Mouse (Mus musculus) heart, adult 11 months (tissue): Measurements from ENCODE around the gene Mthfd2l.

Experiments used
- DNase-seq: peaks from one replicate; pipeline ENCODE4 v3.0.0; 2022

The Mthfd2l gene

GRCm38 (mm10) chr5:90930971-90931851 lies at the start of gene Mthfd2l:
Gene Mthfd2l, plus strand, starts transcription at chr5:90931117.
- peak; percentile 99 for DNase-seq

GRCm38 (mm10) chr5:90881682-90882081 lies 49.2 kb upstream of the Mthfd2l start:
- DNase-seq, result no peak

GRCm38 (mm10) chr5:90882146-90882545 lies 48.8 kb upstream of the Mthfd2l start:
- no peak for DNase-seq

- no peak for DNase-seq
Measured at GRCm38 (mm10) chr5:90884628-90885242, 46.2 kb upstream of the Mthfd2l start.

GRCm38 (mm10) chr5:90888661-90889060 lies 42.3 kb upstream of the Mthfd2l start:
- no peak for DNase-seq

- DNase-seq, result peak; percentile 99
Measured at GRCm38 (mm10) chr5:90890519-90891463, 40.1 kb upstream of the Mthfd2l start, which contains the start of gene Cxcl1. Gene Cxcl1, plus strand, starts transcription at chr5:90891241.

GRCm38 (mm10) chr5:90891464-90891813 lies 39.5 kb upstream of the Mthfd2l start:
- no peak for DNase-seq

- peak; percentile 93 for DNase-seq
Measured at GRCm38 (mm10) chr5:90894231-90894630, 36.7 kb upstream of the Mthfd2l start.

GRCm38 (mm10) chr5:90897429-90897828 lies 33.5 kb upstream of the Mthfd2l start:
- DNase-seq, result no peak

GRCm38 (mm10) chr5:90899308-90899707 lies 31.6 kb upstream of the Mthfd2l start:
- DNase-seq, result no peak

- peak; percentile 98 for DNase-seq
Measured at GRCm38 (mm10) chr5:90900147-90900546, 30.8 kb upstream of the Mthfd2l start.

- no peak for DNase-seq
Measured at GRCm38 (mm10) chr5:90900688-90901087, 30.2 kb upstream of the Mthfd2l start.

GRCm38 (mm10) chr5:90902380-90903260 lies 28.3 kb upstream of the Mthfd2l start:
- DNase-seq, result no peak

- peak; percentile 96 for DNase-seq
Measured at GRCm38 (mm10) chr5:90903339-90904020, 27.4 kb upstream of the Mthfd2l start, which contains the start of gene Cxcl2. Gene Cxcl2, plus strand, starts transcription at chr5:90903871.

GRCm38 (mm10) chr5:90908983-90909382 lies 21.9 kb upstream of the Mthfd2l start:
- DNase-seq, result peak; percentile 89

- DNase-seq, result no peak
Measured at GRCm38 (mm10) chr5:90919495-90919894, 11.4 kb upstream of the Mthfd2l start.

- DNase-seq, result no peak
Measured at GRCm38 (mm10) chr5:90922958-90923357, 8.0 kb upstream of the Mthfd2l start.

- DNase-seq, result no peak
Measured at GRCm38 (mm10) chr5:90930546-90930945, 371 bp upstream of the Mthfd2l start.

GRCm38 (mm10) chr5:90931911-90932310 lies 994 bp downstream of the Mthfd2l start:
- no peak for DNase-seq

- no peak for DNase-seq
Measured at GRCm38 (mm10) chr5:90936706-90937105, 5.8 kb downstream of the Mthfd2l start.

GRCm38 (mm10) chr5:90945453-90945852 lies 14.5 kb downstream of the Mthfd2l start:
- DNase-seq, result no peak
